Mouse (Mus musculus): ENCODE results near the gene Cryba2. TPM values are rescaled to one million over a fixed set of nuclear protein-coding genes. Genes with fewer than 3 reads are reported as not detected.
A peak's percentile ranks its signal among the peaks of the same experiment; 100 is the strongest.

The Cryba2 gene
- total and polyA plus RNA-seq, 2 experiments from 2014 or later: not detected

DNA sequence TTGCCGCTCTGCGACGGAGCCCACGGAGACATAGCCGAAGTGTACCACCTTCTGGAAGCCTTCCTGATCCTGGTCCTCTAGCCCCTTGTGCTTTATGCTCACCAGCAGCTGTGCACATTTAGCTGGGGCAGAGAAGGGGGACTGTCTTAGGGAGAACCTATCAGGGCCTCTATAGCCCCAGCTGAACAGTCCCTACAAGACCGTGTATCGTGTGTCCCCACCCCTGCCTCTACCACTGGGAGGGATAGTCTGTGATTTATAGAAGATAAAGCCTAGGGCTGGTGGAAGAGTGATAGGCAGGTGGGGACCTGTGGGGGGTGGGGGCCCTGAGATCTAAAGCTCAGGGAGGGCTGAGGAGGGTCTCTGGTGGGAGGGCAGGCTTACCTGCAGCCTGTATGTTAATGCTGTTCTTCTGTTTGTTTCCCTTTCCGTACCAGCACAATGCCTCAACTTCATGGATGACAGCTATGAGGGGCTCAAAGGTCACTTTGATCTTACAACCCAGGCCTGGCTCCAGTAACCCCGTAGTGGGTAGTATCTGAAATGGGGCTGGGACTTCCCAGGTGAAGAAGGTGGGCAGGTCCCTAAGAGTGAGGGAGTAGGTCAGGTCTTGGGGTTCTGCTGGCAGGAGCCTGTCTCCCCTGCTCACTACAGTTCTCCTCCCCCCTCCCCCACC is 34.8 kb upstream of the Cryba2 start:
- no peak for DNase-seq (ENCODE audit: low spot score)
- ATAC-seq (ENCODE audit: insufficient read depth, low read depth): no peak
- Histone ChIP-seq H3K4me1 (ENCODE audit: control insufficient read depth, insufficient read depth) (no peaks in the 10 kb centered on the region), H3K9ac (replicated peaks; ENCODE audit: low read depth, low read length) (no peak overlapping the region), H3K36me3 (replicated peaks; ENCODE audit: control insufficient read depth, insufficient read depth, low read length) (no peaks in the 10 kb centered on the region), H3K4me3 (ENCODE audit: low read depth, low read length) (no peak overlapping the region), H3K27me3 (ENCODE audit: control insufficient read depth, insufficient read depth, low read length) (peaks cover 30% of the 10 kb centered on the region; the same call in 1 of the 2 replicates), H3K9me3 (replicated peaks; ENCODE audit: control insufficient read depth, low read length) (no peaks in the 10 kb centered on the region), H3K4me2 (ENCODE audit: low read depth, low read length) (no peak overlapping the region), H3K27ac (ENCODE audit: low read depth) (no peak overlapping the region)
- TF ChIP-seq CTCF (IDR thresholded peaks at IDR 0.05; ENCODE audit: low read depth) (no peak), EP300 (IDR thresholded peaks at IDR 0.05; ENCODE audit: low read depth) (no peak)
- WGBS: 75% methylated on average over 9 of the region's 9 CpGs

DNA sequence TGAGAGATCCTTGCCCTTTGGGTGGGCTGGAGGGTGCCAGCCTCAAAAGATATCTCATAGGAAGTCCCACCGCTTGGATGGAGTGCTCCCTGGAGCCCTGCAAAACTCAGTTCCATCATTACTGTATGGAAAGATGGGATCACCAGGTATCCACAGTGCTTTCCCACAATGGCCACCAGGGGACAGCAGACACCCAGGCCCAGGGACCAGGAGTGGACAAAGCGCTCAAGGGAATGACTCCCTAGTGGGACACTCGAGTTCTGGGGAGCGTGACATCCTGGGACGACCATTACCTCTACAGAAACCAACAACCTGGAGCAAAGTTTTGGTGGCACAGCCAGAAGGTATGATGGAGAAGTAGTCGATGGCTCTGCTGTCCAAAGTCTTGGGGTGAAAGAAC is 33.8 kb upstream of the Cryba2 start:
- Histone ChIP-seq H3K4me3 (ENCODE audit: low read depth, low read length) (no peak overlapping the region), H3K4me1 (ENCODE audit: control insufficient read depth, insufficient read depth) (no peaks in the 10 kb centered on the region), H3K9me3 (replicated peaks; ENCODE audit: control insufficient read depth, low read length) (no peaks in the 10 kb centered on the region), H3K27me3 (ENCODE audit: control insufficient read depth, insufficient read depth, low read length) (peaks cover 31% of the 10 kb centered on the region; the same call in 1 of the 2 replicates), H3K27ac (ENCODE audit: low read depth) (no peak overlapping the region), H3K36me3 (replicated peaks; ENCODE audit: control insufficient read depth, insufficient read depth, low read length) (no peaks in the 10 kb centered on the region), H3K4me2 (ENCODE audit: low read depth, low read length) (no peak overlapping the region), H3K9ac (replicated peaks; ENCODE audit: low read depth, low read length) (no peak overlapping the region)
- WGBS: 33% methylated on average over 6 of the region's 6 CpGs
- DNase-seq (ENCODE audit: low spot score) (no peak), ATAC-seq (ENCODE audit: insufficient read depth, low read depth) (no peak; the same call in 1 of the 2 replicates)
- no peak for TF ChIP-seq EP300 (IDR thresholded peaks at IDR 0.05; ENCODE audit: low read depth)
- peak; percentile 80 for TF ChIP-seq CTCF (IDR thresholded peaks at IDR 0.05; ENCODE audit: low read depth)

DNA sequence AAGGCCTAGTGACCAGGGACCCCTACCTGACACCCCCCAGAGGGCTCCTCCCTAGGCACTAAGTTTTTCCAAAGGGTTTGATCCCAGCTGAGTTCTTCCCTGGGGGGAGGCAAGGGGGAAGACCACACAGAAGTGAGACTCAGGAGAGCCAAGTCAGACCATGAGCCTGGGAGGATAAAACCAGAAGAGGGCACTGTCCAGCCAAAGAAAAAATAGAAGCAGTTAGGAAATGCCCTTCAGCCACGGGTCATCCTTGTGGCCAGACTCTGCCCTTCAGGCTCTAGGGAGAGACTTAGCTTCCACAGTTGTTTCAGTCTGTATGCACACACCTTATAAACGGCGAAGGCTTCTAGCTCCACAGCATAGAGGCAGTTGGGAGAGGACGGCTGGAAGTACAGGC is 31.5 kb upstream of the Cryba2 start:
- Histone ChIP-seq H3K4me1 (ENCODE audit: control insufficient read depth, insufficient read depth) (no peaks in the 10 kb centered on the region), H3K9ac (replicated peaks; ENCODE audit: low read depth, low read length) (no peak overlapping the region), H3K9me3 (replicated peaks; ENCODE audit: control insufficient read depth, low read length) (no peaks in the 10 kb centered on the region), H3K27me3 (ENCODE audit: control insufficient read depth, insufficient read depth, low read length) (peaks cover 31% of the 10 kb centered on the region; the same call in 1 of the 2 replicates), H3K36me3 (replicated peaks; ENCODE audit: control insufficient read depth, insufficient read depth, low read length) (no peaks in the 10 kb centered on the region), H3K27ac (ENCODE audit: low read depth) (no peak overlapping the region), H3K4me3 (ENCODE audit: low read depth, low read length) (no peak overlapping the region), H3K4me2 (ENCODE audit: low read depth, low read length) (no peak overlapping the region)
- WGBS: 52% methylated on average over 4 of the region's 4 CpGs
- DNase-seq (ENCODE audit: low spot score): no peak
- TF ChIP-seq CTCF (IDR thresholded peaks at IDR 0.05; ENCODE audit: low read depth) (peak; percentile 14; the same call in 1 of the 2 replicates), EP300 (IDR thresholded peaks at IDR 0.05; ENCODE audit: low read depth) (no peak)
- no peak for ATAC-seq (ENCODE audit: insufficient read depth, low read depth)

DNA sequence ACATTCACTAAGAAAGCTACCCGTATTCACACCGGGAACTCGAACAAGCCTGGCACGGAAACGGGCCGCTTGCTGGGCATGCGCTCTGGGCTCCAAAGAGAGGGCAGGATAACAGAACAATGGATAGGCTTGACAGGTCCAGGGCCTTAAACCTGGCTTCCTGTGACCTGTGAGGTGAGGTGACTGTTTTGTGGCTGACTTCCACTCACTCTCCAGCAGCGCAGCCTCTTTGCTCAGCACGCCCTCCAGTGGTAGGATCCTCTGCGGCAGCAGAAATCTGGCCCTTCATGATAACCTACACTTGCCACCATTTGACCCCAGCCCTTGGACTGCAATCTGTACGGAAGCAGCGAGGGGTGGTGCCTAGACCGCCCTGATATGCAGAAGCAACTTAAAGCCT is 22.8 kb upstream of the Cryba2 start:
- H3K4me1 ChIP-seq (ENCODE audit: control insufficient read depth, insufficient read depth): no peaks in the 10 kb centered on the region
- no peak for TF ChIP-seq EP300 (IDR thresholded peaks at IDR 0.05; ENCODE audit: low read depth)
- no peak for TF ChIP-seq CTCF (IDR thresholded peaks at IDR 0.05; ENCODE audit: low read depth)
- H3K4me3 ChIP-seq (ENCODE audit: low read depth, low read length): no peak overlapping the region
- DNase-seq (ENCODE audit: low spot score) (no peak), ATAC-seq (ENCODE audit: insufficient read depth, low read depth) (no peak)
- H3K9ac ChIP-seq (replicated peaks; ENCODE audit: low read depth, low read length): no peak overlapping the region
- no peak overlapping the region for H3K27ac ChIP-seq (ENCODE audit: low read depth)
- H3K9me3 ChIP-seq (replicated peaks; ENCODE audit: control insufficient read depth, low read length): 0 out of 2 replicates have a peak, but pooled peaks cover 4% of the 10 kb centered on the region
- no peaks in the 10 kb centered on the region for H3K36me3 ChIP-seq (replicated peaks; ENCODE audit: control insufficient read depth, insufficient read depth, low read length)
- no peak overlapping the region for H3K4me2 ChIP-seq (ENCODE audit: low read depth, low read length)
- 28% methylated on average over 13 of the region's 13 CpGs for WGBS
- peaks cover 5% of the 10 kb centered on the region; the same call in 1 of the 2 replicates for H3K27me3 ChIP-seq (ENCODE audit: control insufficient read depth, insufficient read depth, low read length)

DNA sequence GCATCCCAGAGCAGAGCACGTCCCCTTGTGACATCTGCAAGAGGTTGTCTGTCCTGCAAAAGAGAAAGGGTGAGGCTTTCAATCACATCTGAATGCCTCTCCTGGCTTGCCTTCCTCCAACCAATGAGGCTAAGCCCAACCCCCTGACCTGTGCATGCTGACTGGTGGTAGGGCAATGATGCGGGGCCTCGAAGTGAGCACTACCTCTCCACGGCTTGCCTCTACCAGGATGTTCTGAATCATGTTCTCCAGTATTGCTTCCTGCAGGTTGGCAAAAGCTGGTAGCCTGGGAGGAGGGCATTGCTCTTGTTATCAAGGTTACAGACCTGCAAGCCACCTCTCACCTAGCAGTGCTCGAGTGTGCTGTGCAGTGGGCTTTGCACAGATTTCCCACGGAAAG is 9.2 kb upstream of the Cryba2 start:
- Histone ChIP-seq H3K9me3 (replicated peaks; ENCODE audit: control insufficient read depth, low read length) (no peaks in the 10 kb centered on the region), H3K4me3 (ENCODE audit: low read depth, low read length) (no peak overlapping the region), H3K36me3 (replicated peaks; ENCODE audit: control insufficient read depth, insufficient read depth, low read length) (no peaks in the 10 kb centered on the region), H3K9ac (replicated peaks; ENCODE audit: low read depth, low read length) (no peak overlapping the region), H3K4me1 (ENCODE audit: control insufficient read depth, insufficient read depth) (no peaks in the 10 kb centered on the region), H3K27ac (ENCODE audit: low read depth) (no peak overlapping the region), H3K4me2 (ENCODE audit: low read depth, low read length) (no peak overlapping the region), H3K27me3 (ENCODE audit: control insufficient read depth, insufficient read depth, low read length) (peaks cover 81% of the 10 kb centered on the region)
- DNase-seq (ENCODE audit: low spot score) (no peak), ATAC-seq (ENCODE audit: insufficient read depth, low read depth) (no peak)
- 22% methylated on average over 6 of the region's 6 CpGs for WGBS
- no peak for TF ChIP-seq EP300 (IDR thresholded peaks at IDR 0.05; ENCODE audit: low read depth)
- no peak for TF ChIP-seq CTCF (IDR thresholded peaks at IDR 0.05; ENCODE audit: low read depth)

DNA sequence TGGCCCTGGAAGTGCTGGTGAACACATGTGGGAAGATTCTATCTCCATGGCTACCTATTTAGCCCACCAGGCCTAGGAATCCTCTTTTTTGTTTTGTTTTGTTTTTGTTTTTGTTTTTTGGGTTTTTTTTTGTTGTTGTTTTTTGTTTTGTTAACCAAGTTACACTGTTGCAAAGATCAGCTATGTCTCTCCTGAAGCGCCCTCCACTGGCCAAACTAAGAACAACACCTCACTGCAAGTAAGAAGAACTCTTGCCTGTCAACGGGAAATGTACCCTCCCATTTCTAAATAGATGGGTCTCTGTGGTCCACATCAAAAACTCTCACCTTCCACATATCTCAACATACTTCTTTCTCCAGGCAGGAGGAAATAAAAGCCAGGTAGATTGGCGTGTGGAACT is 8.7 kb upstream of the Cryba2 start:
- DNase-seq (ENCODE audit: low spot score): no peak
- H3K27ac ChIP-seq (ENCODE audit: low read depth): no peak overlapping the region
- H3K27me3 ChIP-seq (ENCODE audit: control insufficient read depth, insufficient read depth, low read length): peaks cover 81% of the 10 kb centered on the region
- H3K36me3 ChIP-seq (replicated peaks; ENCODE audit: control insufficient read depth, insufficient read depth, low read length): no peaks in the 10 kb centered on the region
- no peak for ATAC-seq (ENCODE audit: insufficient read depth, low read depth)
- no peak overlapping the region for H3K4me3 ChIP-seq (ENCODE audit: low read depth, low read length)
- TF ChIP-seq EP300 (IDR thresholded peaks at IDR 0.05; ENCODE audit: low read depth) (no peak), CTCF (IDR thresholded peaks at IDR 0.05; ENCODE audit: low read depth) (peak; percentile 39)
- WGBS: 7% methylated on average over 3 of the region's 3 CpGs
- H3K4me2 ChIP-seq (ENCODE audit: low read depth, low read length): no peak overlapping the region
- H3K4me1 ChIP-seq (ENCODE audit: control insufficient read depth, insufficient read depth): no peaks in the 10 kb centered on the region
- no peaks in the 10 kb centered on the region for H3K9me3 ChIP-seq (replicated peaks; ENCODE audit: control insufficient read depth, low read length)
- no peak overlapping the region for H3K9ac ChIP-seq (replicated peaks; ENCODE audit: low read depth, low read length)

Measured in heart, postnatal 0 days (tissue).